Mouse (Mus musculus) midbrain, embryonic 13.5 days (tissue): ENCODE results near the gene Ddah2. TPM values are rescaled to one million over a fixed set of nuclear protein-coding genes. Genes with fewer than 3 reads are reported as not detected.

Experiments used
- ATAC-seq: fragments of 200-750 bp; cut with Nextera tagmentation; 2 replicates; pipeline ENCODE4 v1.8.0; 2017; ENCODE audit warnings: mild to moderate bottlenecking, moderate TSS enrichment, moderate library complexity
- H3K27ac ChIP-seq: fragments of 300-500 bp; sonication (generic); 2 replicates; pipeline ENCODE4 v1.5.1; 2015; ENCODE audit warnings: inconsistent platforms, mild to moderate bottlenecking, moderate library complexity
- H3K27me3 ChIP-seq: fragments of 300-500 bp; sonication (generic); 2 replicates; pipeline ENCODE4 v1.6.1; 2015; ENCODE audit warnings: mild to moderate bottlenecking, inconsistent platforms
- H3K36me3 ChIP-seq: fragments of 300-500 bp; sonication (generic); 2 replicates; pipeline ENCODE4 v1.6.1; 2015; ENCODE audit warnings: mild to moderate bottlenecking, inconsistent platforms
- H3K4me1 ChIP-seq: fragments of 300-500 bp; sonication (generic); replicated peaks from 2 replicates; pipeline ENCODE4 v1.6.1; 2015; ENCODE audit warnings: inconsistent platforms
- H3K4me2 ChIP-seq: fragments of 300-500 bp; sonication (generic); replicated peaks from 2 replicates; pipeline ENCODE4 v1.6.1; 2015; ENCODE audit warnings: moderate library complexity, mild to moderate bottlenecking, inconsistent platforms
- H3K4me3 ChIP-seq: fragments of 300-500 bp; sonication (generic); replicated peaks from 2 replicates; pipeline ENCODE4 v1.5.1; 2015; ENCODE audit warnings: mild to moderate bottlenecking, inconsistent platforms
- H3K9ac ChIP-seq: fragments of 300-500 bp; sonication (generic); replicated peaks from 2 replicates; pipeline ENCODE4 v1.6.1; 2015; ENCODE audit warnings: mild to moderate bottlenecking, inconsistent platforms
- H3K9me3 ChIP-seq: fragments of 300-500 bp; sonication (generic); 2 replicates; pipeline ENCODE4 v1.6.1; 2016; ENCODE audit warnings: mild to moderate bottlenecking, inconsistent platforms
- whole genome bisulfite sequencing: fragments of 180-500 bp; shearing (Covaris S2); methylation state at CpG from one replicate; pipeline ENCODE4 v1.1.7; 2015; 5-methylcytosine and 5-hydroxymethylcytosine counted together
- polyA plus RNA-seq: library from polyadenylated mRNA; unstranded; fragments of >200 nt; fragmentation: Nextera tagmentation; extraction: Ambion mirVana; gene quantifications from 2 replicates; pipeline ENCODE4 v1.2.1, GENCODE M21; 2015

The Ddah2 gene
- polyA plus RNA-seq, 1 experiment from 2014 or later, result 531 TPM

DNA sequence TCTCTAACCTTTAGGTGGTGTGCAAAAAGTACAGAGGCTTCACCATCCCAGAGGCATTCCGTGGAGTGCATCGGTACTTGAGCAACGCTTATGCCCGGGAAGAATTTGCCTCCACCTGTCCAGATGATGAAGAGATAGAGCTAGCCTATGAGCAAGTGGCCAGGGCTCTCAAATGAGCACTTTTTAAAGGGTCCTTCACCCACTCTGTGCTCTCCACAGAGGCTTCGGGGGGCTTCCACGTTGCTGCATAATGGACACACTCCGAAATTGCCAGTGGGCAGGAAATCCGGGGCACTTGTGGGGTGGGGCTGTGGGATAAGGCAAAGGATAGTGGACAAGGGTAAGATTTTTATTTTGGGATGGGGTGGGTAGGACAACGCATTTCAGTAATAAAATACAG, 519 bp upstream of the Ddah2 start:
- Histone ChIP-seq H3K9me3 (no peaks in the 10 kb centered on the region), H3K27ac (peak overlapping the region; percentile 88; the same call in 1 of the 2 replicates), H3K4me1 (peaks cover 29% of the 10 kb centered on the region), H3K9ac (peak overlapping the region; percentile 91; the same call in 1 of the 2 replicates), H3K36me3 (peaks cover 48% of the 10 kb centered on the region), H3K27me3 (peaks cover 5% of the 10 kb centered on the region; the same call in 1 of the 2 replicates), H3K4me2 (peak overlapping the region; percentile 86), H3K4me3 (peak overlapping the region; percentile 88)
- ATAC-seq, result peak; percentile 18; the same call in 1 of the 2 replicates
- 70% methylated on average over 9 of the region's 9 CpGs for WGBS

DNA sequence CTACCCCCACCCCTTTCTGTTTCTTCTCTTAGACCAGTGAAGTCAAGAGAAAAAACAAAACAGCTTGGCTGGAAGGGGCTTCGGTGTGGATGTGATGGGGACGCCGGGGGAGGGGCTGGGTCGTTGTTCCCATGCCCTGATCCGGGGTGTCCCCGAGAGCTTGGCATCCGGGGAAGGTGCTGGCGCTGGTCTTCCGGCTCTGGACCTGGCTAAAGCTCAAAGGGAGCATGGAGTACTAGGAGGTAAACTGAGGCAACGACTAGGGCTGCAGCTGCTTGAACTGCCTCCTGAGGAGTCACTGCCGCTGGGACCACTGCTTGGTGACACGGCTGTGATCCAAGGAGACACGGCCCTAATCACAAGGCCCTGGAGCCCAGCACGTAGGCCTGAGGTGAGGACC, 1.2 kb downstream of the Ddah2 start:
- 31% methylated on average over 14 of the region's 14 CpGs for WGBS
- peak; percentile 10 for ATAC-seq
- H3K4me3 ChIP-seq, result peak overlapping the region; percentile 88
- peaks cover 19% of the 10 kb centered on the region for H3K27me3 ChIP-seq
- peak overlapping the region; percentile 86 for H3K4me2 ChIP-seq
- H3K36me3 ChIP-seq, result peaks cover 41% of the 10 kb centered on the region
- peaks cover 39% of the 10 kb centered on the region for H3K4me1 ChIP-seq
- no peaks in the 10 kb centered on the region for H3K9me3 ChIP-seq
- H3K27ac ChIP-seq, result no peak overlapping the region
- H3K9ac ChIP-seq, result peak overlapping the region; percentile 91

DNA sequence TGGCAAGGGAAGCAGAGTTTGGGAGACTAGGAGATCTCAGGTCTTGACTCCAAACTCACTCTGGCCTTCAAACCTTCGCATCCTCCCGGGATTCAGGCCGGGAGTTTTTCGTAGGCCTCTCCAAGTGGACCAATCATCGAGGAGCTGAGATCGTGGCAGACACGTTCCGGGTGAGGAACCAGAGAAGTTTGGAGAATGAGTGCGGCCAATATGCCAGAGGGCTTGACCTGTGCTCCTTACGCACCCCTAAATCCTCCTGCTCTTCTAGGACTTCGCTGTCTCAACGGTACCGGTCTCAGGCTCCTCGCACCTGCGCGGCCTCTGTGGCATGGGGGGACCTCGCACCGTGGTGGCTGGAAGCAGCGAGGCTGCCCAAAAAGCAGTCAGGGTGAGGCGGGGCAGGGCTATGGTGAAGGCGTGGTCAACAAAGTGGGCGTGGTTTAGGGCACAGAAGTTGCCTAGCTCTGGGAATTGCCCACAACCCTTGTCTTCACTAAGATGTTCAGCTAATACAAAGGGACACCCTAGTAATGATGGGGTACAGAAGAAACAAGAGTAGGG, 2.0 kb downstream of the Ddah2 start:
- peak overlapping the region; percentile 88 for H3K4me3 ChIP-seq
- peaks cover 26% of the 10 kb centered on the region for H3K27me3 ChIP-seq
- no peak for ATAC-seq
- 64% methylated on average over 22 of the region's 22 CpGs for WGBS
- H3K4me1 ChIP-seq, result peaks cover 46% of the 10 kb centered on the region
- H3K4me2 ChIP-seq, result peak overlapping the region; percentile 86
- peaks cover 36% of the 10 kb centered on the region for H3K36me3 ChIP-seq
- no peaks in the 10 kb centered on the region for H3K9me3 ChIP-seq
- H3K9ac ChIP-seq, result peak overlapping the region; percentile 91
- no peak overlapping the region for H3K27ac ChIP-seq

DNA sequence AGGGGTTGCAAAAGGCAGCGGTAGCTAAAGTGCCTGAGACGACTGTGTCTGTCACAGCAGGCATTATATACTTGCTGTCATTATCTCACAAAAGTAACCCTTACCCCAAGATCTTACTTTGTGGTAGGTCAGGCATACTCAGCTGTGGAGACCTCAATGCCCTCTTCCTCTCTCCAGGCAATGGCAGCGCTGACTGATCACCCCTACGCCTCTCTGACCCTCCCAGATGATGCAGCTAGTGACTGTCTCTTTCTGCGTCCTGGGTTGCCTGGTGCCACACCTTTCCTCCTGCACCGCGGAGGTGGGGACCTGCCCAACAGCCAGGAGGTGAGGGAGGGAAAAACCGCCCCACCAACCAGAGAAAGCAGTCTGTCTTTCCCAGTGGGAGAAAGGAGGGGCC, 2.5 kb downstream of the Ddah2 start:
- H3K4me1 ChIP-seq, result peaks cover 49% of the 10 kb centered on the region
- H3K9me3 ChIP-seq, result no peaks in the 10 kb centered on the region
- H3K27me3 ChIP-seq, result peaks cover 31% of the 10 kb centered on the region
- H3K27ac ChIP-seq, result no peak overlapping the region
- 79% methylated on average over 8 of the region's 8 CpGs for whole genome bisulfite sequencing
- H3K4me2 ChIP-seq, result peak overlapping the region; percentile 86; the same call in 1 of the 2 replicates
- H3K9ac ChIP-seq, result no peak overlapping the region
- peaks cover 32% of the 10 kb centered on the region for H3K36me3 ChIP-seq
- no peak overlapping the region for H3K4me3 ChIP-seq
- ATAC-seq, result no peak

DNA sequence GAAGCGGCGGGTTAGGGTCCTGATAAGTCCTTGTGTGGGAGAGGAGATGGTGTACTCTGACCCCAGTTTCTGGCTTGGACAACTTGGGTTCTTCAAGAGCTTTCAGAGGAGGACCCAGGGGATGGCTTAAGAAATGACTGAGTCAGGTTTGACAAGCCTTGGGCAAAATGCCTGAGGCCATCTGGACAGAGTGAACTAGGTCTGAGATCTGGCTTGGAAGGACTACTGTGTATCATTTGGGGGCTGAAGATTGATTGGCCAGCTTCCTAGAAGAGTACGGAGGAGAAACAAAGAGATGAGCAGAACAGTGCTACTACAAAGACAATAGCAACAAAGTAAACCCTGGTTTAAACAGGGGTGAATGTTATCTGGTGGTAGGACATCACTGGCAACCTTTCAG, 4.6 kb downstream of the Ddah2 start:
- H3K9me3 ChIP-seq, result no peaks in the 10 kb centered on the region
- no peak overlapping the region for H3K4me2 ChIP-seq
- H3K4me1 ChIP-seq, result peaks cover 44% of the 10 kb centered on the region
- H3K27ac ChIP-seq, result no peak overlapping the region
- peaks cover 39% of the 10 kb centered on the region for H3K27me3 ChIP-seq
- WGBS, result 90% methylated on average over 3 of the region's 3 CpGs
- H3K9ac ChIP-seq, result no peak overlapping the region
- H3K36me3 ChIP-seq, result peaks cover 30% of the 10 kb centered on the region
- ATAC-seq, result no peak
- no peak overlapping the region for H3K4me3 ChIP-seq

DNA sequence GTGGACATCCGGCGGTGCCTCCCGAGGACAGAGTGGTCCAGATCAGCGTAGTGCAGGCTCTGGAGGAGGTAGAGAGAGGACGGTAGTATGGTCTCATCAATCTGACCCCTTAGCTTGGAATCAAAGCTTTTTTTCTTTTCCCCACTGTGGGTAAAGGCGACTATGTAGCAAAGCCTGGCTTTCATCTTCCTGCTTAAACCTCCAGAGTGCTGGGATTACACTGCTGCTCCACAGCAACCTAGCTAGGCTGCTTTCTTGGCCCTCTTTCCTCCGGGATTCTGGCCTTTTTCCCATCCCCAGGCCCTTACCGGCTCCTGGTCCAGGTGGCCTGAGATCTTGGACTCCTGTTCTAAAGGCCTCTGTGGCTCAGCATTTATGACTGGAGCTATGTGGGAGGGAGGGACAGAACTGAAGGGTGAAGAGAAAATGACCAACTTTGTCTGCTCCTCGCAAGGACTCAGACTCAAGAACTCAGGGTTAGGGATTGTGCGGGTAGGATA, 5.6 kb downstream of the Ddah2 start:
- Histone ChIP-seq H3K4me1 (peaks cover 41% of the 10 kb centered on the region), H3K27me3 (peaks cover 45% of the 10 kb centered on the region), H3K9me3 (no peaks in the 10 kb centered on the region), H3K4me3 (peak overlapping the region; percentile 27), H3K36me3 (peaks cover 30% of the 10 kb centered on the region), H3K4me2 (peak overlapping the region; percentile 50), H3K27ac (no peak overlapping the region), H3K9ac (no peak overlapping the region)
- WGBS, result 34% methylated on average over 10 of the region's 10 CpGs
- no peak for ATAC-seq

DNA sequence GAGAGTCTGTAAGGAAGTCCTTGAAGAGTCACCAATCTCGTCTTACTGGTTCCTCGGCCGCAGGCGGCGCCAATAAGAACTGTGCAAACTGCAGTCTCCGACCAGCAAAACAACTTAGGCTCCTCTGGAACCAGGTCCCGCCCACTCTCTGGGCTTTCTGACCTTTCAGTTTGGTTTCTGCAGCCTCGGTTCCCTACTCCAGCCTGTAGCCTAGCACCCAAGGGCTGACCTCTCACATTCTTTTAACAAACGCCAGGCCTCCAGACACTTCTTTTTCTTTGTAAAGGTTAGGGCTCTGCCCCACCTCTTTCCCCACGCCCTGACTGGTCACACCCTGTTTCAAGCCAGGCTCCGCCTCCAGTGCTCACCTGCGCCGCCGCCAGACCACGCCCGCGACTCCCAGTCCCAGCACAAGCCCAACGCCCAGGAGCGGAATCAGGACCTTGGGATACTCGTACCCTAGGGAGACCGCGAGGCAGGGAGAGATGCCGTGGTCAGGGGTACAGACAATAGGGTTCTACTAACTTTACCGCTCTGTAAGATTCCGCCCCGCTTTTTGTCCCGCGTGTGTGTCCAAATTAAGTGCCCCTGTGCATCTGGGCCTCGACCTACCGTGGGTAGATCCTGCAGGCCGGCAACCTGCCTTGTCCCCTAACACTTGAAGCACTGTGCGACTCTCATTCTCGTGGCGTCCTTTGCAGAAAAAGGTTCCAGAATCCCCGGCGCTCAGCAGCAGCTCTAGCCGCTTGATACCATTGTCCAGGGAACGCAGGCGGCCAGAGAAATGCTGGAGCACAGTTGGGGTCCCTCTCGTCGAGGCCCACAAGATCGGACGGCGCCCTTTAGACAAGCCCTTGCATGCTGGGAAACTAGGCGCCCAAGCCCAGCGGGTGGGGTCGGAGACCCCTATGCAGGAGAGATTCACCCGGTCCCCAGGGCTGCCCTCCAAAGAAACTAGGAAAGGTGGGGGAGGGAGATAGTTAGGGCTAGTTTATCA, 6.4 kb downstream of the Ddah2 start, which contains the start of gene Ly6g6c:
Gene Ly6g6c (plus strand): TSS at position 438 of the 997 bp plus-strand sequence.
- peak within 1 kb of the TSS; percentile 48 for H3K9ac ChIP-seq
- H3K4me2 ChIP-seq, result peak within 1 kb of the TSS; percentile 50
- H3K36me3 ChIP-seq, result peaks cover 30% of the 10 kb centered on the region
- H3K27me3 ChIP-seq, result peaks cover 45% of the 10 kb centered on the region
- H3K4me3 ChIP-seq, result peak within 1 kb of the TSS; percentile 27
- WGBS, result 2% methylated on average over 48 of the region's 48 CpGs
- peak; percentile 25; the same call in 1 of the 2 replicates for ATAC-seq
- peaks cover 35% of the 10 kb centered on the region for H3K4me1 ChIP-seq
- H3K9me3 ChIP-seq, result no peaks in the 10 kb centered on the region
- H3K27ac ChIP-seq, result no peak within 1 kb of the TSS

DNA sequence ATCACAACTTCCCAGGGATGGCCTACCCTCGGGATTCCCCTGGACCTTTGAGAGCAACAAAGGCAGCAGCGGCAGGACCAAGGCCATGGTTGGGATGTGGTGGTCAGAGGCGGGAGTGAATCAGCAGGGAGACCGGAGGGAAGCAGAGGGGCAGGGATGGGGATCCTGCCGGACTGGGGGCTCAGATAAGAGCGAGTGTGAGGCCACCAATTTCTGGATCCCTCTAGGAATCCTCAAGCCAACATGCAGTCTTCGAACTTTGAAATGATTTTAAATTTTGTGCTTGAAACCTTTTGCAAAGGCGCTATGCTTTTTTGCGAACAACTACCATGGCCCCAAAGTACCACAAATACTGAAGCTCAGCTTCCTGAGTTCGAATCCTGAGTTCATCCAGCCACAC, 7.2 kb downstream of the Ddah2 start, which contains the start of gene Mpig6b:
Gene Mpig6b (minus strand): TSS at position 101 of the 400 bp plus-strand sequence.
- Histone ChIP-seq H3K36me3 (peaks cover 23% of the 10 kb centered on the region), H3K4me2 (peak within 1 kb of the TSS; percentile 50), H3K27ac (no peak within 1 kb of the TSS), H3K4me1 (peaks cover 27% of the 10 kb centered on the region), H3K27me3 (peaks cover 45% of the 10 kb centered on the region), H3K4me3 (peak within 1 kb of the TSS; percentile 27), H3K9ac (peak within 1 kb of the TSS; percentile 48), H3K9me3 (no peaks in the 10 kb centered on the region)
- no peak for ATAC-seq
- 45% methylated on average over 10 of the region's 10 CpGs for WGBS

DNA sequence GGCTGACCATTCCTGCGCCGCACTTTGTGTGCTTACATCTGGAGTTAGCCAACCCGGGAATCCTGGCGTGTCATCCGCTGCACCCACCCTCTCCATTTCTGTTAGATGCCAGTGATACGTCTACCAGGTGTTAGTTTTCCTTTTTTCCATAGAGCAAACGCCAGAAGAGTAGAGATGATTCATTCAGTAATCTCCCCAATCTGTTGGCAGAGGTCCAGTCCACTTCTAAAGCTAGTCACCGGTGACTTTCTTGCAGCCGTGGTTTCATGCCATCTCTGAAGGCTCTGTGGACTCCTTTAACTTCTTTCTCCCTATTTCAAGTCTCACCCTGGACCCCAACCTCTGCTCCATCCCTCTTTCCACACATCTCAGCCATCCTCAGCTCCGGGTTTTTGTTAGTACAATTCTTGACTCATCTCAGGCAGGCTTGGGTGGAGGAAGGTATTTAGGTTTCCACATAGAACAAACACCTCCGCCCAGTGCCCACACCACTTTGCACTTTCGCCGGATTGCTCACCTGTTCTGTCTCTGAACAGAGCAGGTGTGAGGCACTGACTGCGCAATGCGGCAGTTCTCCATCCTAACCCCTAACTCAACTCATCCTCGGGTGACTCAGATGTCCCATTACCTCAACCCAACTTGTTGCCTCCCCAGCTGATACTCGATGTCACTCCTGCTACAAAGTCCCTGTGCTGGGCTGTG, 9.5 kb downstream of the Ddah2 start:
- Histone ChIP-seq H3K27ac (no peak overlapping the region), H3K4me3 (no peak overlapping the region), H3K36me3 (peaks cover 4% of the 10 kb centered on the region; the same call in 1 of the 2 replicates), H3K27me3 (peaks cover 39% of the 10 kb centered on the region), H3K4me1 (peaks cover 20% of the 10 kb centered on the region), H3K9ac (no peak overlapping the region), H3K4me2 (no peak overlapping the region), H3K9me3 (no peaks in the 10 kb centered on the region)
- WGBS, result 88% methylated on average over 17 of the region's 17 CpGs
- no peak for ATAC-seq

DNA sequence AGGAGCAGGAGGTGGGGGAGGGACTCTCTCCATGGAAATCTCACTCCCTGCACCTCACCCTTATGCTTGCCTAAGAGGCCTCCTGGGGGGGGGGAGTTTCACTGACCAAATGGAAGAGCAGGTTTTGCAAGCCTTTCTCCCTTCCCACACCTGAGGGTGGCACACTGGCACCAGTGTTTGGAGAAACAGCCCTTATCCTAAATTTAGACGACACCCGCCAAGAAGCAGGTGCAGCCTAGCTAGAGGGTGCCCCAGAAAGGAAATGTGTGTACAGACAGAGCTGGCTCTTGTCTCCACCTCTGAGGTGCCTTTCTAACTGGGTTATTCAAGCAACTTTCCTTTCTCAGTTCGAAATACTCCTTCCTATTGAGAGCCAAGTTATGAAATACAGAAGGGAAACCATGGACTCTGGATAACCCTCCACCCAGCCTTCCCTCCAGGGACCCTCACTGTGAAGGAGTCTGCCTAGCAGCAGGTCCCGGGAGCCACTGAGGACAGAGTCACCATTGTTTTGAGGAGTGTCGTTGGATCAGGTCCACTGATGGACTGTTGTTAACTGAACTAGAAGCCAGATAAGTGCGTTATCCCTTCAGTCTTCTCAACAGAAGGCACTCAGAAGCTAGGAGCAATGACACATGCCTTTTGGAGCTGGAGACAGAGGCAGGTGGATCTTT, 11.9 kb downstream of the Ddah2 start:
- WGBS, result 64% methylated on average over 6 of the region's 6 CpGs

DNA sequence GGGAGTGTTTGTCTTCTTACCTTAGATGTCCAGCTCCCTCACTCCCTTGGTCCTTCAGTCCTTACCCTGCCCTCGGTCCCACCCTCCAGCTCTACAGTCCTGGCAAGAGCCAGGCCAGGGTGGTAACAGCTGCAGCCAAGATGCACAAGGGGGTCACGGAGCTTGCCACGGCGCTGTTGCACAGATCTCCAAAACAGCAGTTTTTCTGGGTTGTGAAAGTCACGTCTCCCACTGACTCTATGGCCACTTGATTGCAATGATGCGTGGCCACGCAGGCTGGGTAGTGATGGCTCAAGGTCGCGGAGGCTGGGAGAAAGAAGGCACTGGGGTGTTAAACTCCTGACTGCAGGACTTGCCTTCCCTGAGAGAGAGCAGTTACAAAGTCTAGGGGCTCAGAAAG, 12.6 kb downstream of the Ddah2 start:
- Histone ChIP-seq H3K4me1 (peaks cover 2% of the 10 kb centered on the region; the same call in 1 of the 2 replicates), H3K36me3 (no peaks in the 10 kb centered on the region), H3K9ac (no peak overlapping the region), H3K27ac (no peak overlapping the region), H3K27me3 (peaks cover 12% of the 10 kb centered on the region), H3K9me3 (no peaks in the 10 kb centered on the region), H3K4me2 (no peak overlapping the region), H3K4me3 (no peak overlapping the region)
- 88% methylated on average over 9 of the region's 9 CpGs for WGBS
- no peak for ATAC-seq

More for the DNA sequence above, 11.9 kb downstream of the Ddah2 start:
- no peaks in the 10 kb centered on the region for H3K9me3 ChIP-seq
- no peak for ATAC-seq
- no peak overlapping the region for H3K4me3 ChIP-seq
- no peak overlapping the region for H3K9ac ChIP-seq
- no peak overlapping the region for H3K4me2 ChIP-seq
- no peaks in the 10 kb centered on the region for H3K36me3 ChIP-seq
- peaks cover 20% of the 10 kb centered on the region for H3K27me3 ChIP-seq
- no peak overlapping the region for H3K27ac ChIP-seq
- H3K4me1 ChIP-seq, result peaks cover 4% of the 10 kb centered on the region
